Mouse (Mus musculus): ENCODE data around the gene Paf1.

Paf1 gene

DNA sequence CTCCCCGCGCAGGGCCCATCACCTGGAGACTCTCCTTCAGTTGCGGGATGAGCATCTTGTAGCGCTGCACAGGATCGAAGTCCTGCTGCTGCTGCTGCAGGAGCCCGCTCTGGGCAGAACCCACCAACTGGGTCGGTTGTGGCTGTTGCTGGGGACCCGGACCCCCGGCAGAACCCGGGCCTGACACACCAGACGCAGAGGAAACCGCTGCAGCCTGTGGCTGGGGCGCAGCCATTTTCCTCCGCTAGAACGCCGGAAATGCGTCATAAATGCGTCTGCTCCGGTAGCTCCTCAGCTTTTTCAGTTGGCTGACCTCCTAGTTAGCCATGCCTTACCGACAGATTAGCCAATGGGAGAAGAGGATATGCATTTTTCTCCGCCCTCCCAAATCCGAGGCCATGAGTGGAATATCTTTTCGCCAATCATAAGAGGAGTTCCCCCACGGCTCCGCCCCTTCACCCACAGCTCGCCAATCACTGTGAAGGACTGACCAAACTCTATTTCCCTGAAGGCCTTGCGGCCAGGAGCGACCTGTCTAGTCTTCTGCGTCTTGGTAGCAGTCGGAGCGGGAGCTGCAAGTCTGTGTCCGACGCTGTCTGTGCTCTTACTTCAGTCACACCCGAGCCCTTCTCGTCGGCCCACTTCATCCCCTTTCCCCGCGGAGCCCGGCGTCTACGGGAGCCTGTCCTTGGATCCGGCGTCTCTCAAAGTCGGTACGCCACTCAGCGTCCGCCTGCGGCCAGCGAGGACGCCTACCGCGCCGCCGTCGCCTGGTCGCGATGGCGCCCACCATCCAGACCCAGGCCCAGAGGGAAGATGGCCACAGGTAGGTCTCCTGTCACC, at the start of gene Paf1, which contains the start of gene Med29:
TSS of gene Paf1 (plus strand) at position 523 of the 843 bp plus-strand sequence.
TSS of gene Med29 (minus strand) at position 280 of the 843 bp plus-strand sequence.
- DNase-seq (ENCODE audit: low spot score): peak; percentile 99

- peak; percentile 54 for DNase-seq (ENCODE audit: low spot score)
Observed at GRCm38 (mm10) chr7:28344637-28345036, 48.1 kb upstream of the Paf1 start.

DNA sequence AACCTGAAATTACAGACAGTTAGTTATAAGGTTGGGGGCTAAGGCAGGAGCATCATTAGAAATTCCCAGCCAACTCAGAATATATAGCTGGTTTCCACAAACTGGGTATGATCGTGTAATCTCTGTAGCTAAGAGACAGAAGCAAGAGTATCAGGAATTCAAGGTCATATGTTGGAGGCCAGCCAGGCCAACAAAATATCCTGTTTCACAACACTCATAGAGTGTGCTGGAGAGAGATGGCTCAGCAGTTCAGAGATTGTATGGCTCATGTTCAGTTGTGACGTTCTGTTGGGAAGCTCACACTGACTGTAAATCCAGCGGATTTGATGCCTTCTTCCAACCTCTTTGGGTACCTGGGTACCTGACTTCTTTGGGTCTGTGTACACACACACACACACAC, 45.0 kb upstream of the Paf1 start:
- DNase-seq (ENCODE audit: low spot score): no peak

GRCm38 (mm10) chr7:28348601-28349000, 44.1 kb upstream of the Paf1 start:
- DNase-seq (ENCODE audit: low spot score): no peak

DNA sequence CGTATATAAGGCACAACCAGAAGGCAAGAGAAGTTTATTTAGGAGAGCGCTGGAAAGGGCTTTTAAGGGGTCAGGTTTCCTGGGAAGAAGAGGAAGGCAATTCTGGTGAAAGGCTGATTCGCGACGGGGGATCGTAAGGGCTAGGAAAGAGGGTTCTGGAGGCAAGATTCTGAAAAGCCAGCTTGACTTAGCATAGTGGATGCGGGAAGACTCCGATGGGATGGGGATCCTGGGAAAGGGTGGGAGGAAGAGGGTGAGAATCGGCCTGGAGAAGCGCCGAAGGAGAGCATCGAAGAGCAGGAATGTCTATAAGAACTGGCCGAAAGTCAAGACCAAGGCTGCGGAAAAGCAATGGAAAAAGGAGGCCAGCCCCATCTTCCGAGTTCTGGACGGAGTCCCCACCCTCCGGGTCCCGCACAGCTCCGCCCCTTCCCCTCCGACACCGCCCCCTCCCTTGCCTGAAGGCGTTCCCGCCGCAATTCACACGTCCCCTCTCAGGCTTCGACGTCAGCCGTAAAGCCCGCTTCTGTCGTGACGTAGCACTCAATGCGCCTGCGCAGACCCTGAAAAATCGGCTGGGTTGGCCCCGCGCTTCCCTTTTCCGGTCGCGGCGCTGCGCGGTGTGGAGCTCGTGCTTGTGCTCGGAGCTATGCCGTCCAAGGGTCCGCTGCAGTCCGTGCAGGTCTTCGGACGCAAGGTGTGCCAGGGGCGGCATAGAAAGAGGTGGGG, 42.4 kb upstream of the Paf1 start, which contains the start of gene Rps16:
TSS of gene Rps16 (plus strand) at position 498 of the 729 bp plus-strand sequence.
- peak; percentile 98 for DNase-seq (ENCODE audit: low spot score)

GRCm38 (mm10) chr7:28351676-28352191, 41.0 kb upstream of the Paf1 start:
- DNase-seq (ENCODE audit: low spot score): no peak

DNA sequence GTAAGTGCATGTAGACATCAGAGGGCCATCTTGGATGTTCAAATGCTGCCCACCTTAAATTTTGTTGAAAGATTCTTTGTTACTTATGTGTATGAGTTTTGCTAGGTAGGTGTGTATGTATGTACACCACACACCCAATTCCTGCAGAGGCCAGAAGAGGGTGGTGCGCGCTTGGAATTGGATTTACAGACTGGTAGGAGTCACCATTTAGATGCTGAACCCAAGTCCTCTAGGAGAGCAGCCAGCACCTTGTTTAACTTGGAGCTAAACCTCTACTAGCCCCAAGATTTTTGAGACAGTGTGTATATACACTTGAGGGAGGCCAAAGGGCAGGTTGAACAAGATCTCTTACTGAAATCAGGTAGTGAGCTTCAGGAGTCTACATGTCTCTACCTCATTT, 39.5 kb upstream of the Paf1 start:
- DNase-seq (ENCODE audit: low spot score): peak; percentile 32

DNA sequence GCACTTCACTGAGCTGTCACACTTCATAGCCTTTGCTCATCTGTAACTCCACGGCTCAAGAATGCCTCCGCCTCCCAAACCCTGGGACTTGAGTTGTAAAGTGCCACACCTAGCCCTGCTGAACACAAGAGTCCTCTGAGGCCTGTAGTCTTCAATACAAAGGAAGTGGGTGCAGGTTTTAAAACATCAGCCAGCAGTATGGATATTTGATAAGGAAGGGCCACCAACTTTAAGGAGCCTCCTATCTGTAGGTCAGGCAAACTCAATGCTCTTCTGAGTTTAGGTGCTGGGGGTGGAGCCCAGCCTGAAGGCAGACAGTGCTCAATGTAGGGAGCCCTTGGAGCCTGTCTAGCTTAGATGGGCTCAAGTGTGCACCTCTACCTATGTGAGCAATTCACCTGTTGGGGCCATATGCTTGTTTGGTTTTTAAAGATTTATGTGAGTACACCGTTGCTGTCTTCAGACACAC, 38.6 kb upstream of the Paf1 start:
- no peak for DNase-seq (ENCODE audit: low spot score)

GRCm38 (mm10) chr7:28354596-28354995, 38.2 kb upstream of the Paf1 start:
- no peak for DNase-seq (ENCODE audit: low spot score)

DNA sequence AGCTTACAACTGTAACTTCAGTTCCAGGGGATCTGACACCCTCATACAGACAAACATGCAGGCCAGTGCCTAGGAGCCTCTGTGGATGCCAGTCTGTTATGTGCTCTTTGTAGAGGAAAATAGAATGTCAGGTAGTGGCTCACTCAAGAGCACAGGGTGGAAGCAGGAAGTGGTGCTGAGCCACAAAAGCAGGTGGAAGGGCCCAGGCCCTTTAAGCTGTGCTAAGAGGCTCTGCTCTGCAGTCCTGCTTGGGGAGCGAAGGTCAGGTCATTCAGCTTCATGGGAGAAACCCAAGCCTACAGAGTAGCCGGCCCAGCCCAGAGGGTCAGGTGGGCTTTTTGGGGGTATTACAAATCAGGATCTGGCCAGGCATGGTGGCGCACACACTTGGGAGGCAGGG, 37.5 kb upstream of the Paf1 start:
- no peak for DNase-seq (ENCODE audit: low spot score)

GRCm38 (mm10) chr7:28356981-28357380, 35.8 kb upstream of the Paf1 start:
- DNase-seq (ENCODE audit: low spot score): peak; percentile 67

DNA sequence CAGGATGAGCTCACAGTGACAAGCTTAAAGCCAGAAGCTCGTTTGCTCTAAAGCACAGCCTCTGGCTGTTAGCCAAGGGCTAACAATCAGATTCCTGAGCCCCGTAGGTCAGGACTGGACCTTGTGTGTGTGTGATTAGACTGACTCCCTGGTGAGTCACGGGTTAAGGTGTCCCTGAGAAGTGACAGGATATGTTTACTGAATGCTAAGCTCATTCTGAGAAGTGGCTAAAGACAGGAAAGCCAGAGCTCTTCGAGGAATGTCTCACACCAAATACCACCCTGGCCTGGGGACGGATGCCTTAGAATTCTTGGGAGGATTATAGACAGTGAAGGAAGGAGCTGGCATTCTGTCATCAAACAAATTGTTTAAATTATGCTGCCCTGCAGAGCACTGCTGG, 34.8 kb upstream of the Paf1 start:
- no peak for DNase-seq (ENCODE audit: low spot score)

DNA sequence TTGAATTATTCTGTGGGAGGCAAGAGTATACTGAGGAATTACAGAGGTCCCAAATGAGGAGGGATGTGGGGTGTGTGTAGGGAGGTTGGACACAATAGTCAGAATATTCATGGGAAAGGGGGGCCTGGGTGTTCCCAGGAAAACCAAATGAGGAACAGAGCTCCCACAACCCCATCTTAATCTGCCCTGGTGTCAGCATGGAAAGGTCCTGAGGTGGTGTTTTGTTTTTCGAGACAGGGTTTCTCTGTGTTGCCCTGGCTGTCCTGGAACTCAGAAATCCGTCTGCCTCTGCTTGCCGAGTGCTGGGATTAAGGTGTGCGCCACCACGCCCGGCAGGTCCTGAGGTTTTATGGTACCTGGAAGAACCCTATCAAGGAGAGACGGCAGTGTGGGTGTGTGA, 34.3 kb upstream of the Paf1 start:
- DNase-seq (ENCODE audit: low spot score): no peak

DNA sequence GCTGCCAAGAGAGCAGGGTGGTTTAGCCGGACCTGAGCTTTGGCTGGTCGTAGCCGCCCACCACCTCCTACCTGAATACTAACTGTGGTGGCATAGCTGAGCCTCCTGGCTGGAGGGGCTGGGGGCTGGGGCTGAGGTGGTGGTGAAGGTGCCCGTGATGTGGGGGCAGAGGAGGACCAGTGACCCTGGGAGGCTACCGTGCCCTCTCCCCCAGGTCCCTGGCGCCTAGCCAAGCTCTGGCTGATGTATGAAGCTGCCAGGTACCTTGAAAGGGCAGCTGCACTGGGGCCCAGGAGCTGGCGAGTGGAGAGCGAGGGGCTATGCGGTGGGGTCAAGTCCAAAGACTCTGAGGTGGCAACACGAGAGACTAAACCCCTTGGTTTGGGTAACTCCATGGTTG, 32.9 kb upstream of the Paf1 start:
- DNase-seq (ENCODE audit: low spot score): no peak

GRCm38 (mm10) chr7:28360291-28360690, 32.5 kb upstream of the Paf1 start:
- no peak for DNase-seq (ENCODE audit: low spot score)

- DNase-seq (ENCODE audit: low spot score): no peak
Observed at GRCm38 (mm10) chr7:28361647-28362341, 31.0 kb upstream of the Paf1 start.

DNA sequence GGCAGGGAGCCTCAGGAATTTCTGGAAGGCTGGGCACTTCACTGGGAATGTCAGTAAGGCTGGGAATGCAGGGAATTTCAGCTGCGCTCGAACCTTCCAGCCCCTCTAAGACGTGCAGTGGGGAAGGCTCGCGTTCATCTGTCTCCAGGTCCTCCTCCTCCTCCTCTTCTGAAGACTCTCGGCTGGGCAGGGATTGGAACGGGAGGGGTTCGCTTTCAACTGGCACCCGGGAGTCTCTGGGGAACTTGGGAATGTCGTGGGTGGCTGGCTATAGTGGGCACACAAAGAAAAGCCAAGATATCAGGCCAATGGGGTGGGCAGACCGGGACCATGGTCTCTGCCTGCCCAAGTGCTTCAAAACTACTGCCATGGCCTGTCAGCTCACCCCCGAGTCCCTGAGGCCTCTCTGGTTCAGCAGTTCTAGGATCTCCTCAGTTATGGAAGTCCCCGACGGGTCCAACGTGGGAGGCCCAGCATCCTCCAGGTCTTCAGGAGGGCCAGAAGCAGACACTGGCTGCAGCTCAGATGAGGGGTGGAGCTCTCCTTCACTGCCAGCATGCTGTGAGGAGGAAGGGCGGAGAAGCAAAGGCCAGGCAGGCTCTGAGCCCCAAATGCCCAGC, 30.2 kb upstream of the Paf1 start:
- no peak for DNase-seq (ENCODE audit: low spot score)

DNA sequence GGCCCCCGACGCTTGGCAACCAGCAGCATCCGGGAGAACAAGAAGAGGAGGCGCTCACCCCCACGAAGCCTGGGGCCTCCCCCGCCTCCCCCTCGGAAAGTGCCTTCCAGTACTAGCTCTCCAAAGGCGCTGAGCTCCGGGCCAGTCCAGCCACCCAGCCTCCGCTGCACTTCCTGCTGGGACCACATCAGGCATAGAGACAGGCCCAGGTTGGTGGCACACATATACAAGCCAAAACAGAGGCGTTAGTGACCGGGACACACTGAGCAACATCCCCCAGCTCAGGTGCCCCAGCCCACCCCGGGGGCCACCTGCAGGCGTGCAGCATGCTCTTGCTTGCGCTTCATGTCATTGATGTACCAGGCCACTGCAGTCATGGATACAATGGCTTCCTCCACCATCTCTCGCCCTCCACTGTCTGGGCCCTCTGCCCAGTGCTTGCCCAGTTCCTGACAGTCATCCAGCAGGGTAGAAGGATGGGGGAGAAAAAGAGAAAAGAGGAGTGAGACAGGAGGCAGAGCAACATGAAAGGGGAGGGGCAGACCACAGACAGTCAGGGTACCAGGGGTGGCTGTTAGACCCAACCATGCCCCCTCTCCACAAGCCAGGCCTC, 25.0 kb upstream of the Paf1 start:
- no peak for DNase-seq (ENCODE audit: low spot score)

DNA sequence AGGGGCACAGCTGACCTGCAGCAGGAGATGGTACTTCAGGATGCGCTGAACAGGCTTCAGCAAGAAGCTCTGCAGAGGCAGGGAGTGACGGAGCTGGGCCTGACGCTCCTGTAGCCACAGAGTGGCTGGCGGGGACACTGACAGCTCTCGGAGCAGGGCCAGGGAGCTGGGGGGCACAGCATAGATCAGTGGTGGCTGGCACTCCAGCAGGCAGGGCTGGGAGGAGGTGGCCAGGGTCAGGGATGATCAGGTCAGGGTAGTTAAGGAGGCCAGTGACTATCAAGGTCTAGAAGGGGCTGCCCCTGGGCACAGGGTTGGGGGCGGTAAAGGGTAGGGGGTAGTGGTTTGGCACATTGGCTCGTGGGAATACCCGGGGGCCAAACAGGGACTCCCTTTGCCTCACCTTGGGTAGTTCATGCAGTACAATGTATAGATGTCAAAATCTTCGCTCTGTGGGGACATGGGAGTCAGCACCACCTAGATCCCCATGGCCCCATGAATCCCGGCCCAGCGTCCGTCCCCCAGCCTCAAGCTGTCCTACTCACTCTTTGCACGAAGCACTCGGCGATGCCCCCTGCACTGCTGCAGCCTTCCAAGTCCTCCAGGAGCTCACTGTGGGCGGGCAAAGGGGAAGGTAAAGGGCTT, 24.4 kb upstream of the Paf1 start:
- DNase-seq (ENCODE audit: low spot score): no peak

DNA sequence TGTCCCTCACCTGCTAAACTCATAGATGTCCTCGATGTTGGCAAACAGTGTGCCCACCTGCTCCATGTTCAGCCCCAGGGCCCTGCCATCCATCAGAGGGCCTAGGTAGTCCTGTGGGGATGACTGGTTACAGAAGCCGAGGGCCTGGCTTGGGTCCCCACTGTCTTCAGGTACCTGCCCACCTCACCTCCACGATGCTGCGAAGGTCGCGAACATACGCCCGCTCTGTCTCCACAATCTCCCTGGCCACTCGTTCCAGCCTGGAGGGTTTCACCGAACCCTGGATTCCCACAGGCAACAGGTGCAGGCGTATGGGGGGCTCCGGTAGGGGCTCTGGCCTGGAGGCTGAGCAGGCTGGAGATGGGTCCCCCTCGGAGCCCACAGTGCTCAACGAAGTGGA, 22.7 kb upstream of the Paf1 start:
- DNase-seq (ENCODE audit: low spot score): no peak

GRCm38 (mm10) chr7:28370977-28371513, 21.7 kb upstream of the Paf1 start:
- peak; percentile 64 for DNase-seq (ENCODE audit: low spot score)

Measured in lung, postnatal 25 days (tissue).